ENCODE assay signal across 8 mouse cellular contexts in the genomic region with DNA sequence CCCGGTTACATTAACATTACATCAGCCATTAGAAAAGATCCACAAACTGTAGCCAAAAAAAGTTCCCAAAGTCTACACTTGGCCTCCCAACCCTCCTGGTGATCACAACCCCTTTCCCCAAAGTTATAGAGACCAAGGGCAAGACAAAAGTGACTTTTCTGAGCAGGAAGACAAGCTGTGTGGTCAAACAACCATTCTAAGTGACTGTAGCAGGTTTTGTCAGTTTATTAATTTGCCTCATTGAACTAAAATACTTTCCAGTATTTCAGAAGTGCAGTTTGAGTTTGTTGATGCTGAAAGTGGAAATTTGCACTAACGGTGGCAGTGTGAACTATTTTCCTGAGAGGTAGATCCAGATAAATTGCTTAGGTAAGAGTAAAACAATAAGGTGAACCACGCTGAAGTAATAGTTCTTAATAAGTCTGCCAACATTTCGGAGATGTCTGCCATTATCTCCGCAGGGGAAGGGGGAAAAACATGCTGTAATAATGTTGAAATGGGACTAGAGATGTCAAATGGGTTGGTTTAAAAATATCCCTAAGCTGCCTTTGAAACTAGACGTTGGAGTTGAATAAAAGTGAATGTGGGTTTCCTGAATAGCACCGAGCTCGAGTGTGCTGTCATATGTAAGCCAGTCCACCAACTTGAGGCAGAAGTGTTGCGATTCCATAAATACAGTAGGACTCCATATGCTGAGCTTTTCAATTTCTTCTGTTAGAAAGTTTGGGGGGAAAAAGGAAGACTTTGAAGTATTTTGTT. TPM values are rescaled to one million over a fixed set of nuclear protein-coding genes. Genes with fewer than 3 reads are reported as not detected.
A peak's percentile ranks its signal among the peaks of the same experiment; 100 is the strongest.
DNase-seq lines count a peak whose midpoint lies in the region; ATAC-seq lines count a peak whose summit lies in the region.

No protein-coding gene starts in this region.

- 23% methylated on average over 9 of the region's 9 CpGs for WGBS in lung, embryonic 15.5 days
- 26% methylated on average over 9 of the region's 9 CpGs for WGBS in embryonic facial prominence, embryonic 13.5 days
- 36% methylated on average over 9 of the region's 9 CpGs for WGBS in intestine, embryonic 14.5 days
- 10% methylated on average over 9 of the region's 9 CpGs for WGBS in neural tube, embryonic 13.5 days

- H3K36me3 ChIP-seq in lung, embryonic 15.5 days, result peaks cover 17% of the 10 kb centered on the region
- peaks cover 14% of the 10 kb centered on the region for H3K36me3 ChIP-seq in embryonic facial prominence, embryonic 13.5 days
- H3K36me3 ChIP-seq in intestine, embryonic 14.5 days (ENCODE audit: control insufficient read depth, insufficient read depth, low read length), result peaks cover 18% of the 10 kb centered on the region
- peaks cover 14% of the 10 kb centered on the region; the same call in 1 of the 2 replicates for H3K36me3 ChIP-seq in neural tube, embryonic 13.5 days

- H3K9ac ChIP-seq in lung, embryonic 15.5 days, result peak overlapping the region; percentile 73; the same call in 1 of the 2 replicates
- peak overlapping the region; percentile 87 for H3K9ac ChIP-seq in embryonic facial prominence, embryonic 13.5 days
- peak overlapping the region; percentile 81; the same call in 1 of the 2 replicates for H3K9ac ChIP-seq in intestine, embryonic 14.5 days (ENCODE audit: low read length)
- H3K9ac ChIP-seq in neural tube, embryonic 13.5 days, result peak overlapping the region; percentile 95

- H3K4me2 ChIP-seq in lung, embryonic 15.5 days, result peak overlapping the region; percentile 84
- H3K4me2 ChIP-seq in embryonic facial prominence, embryonic 13.5 days, result peak overlapping the region; percentile 87
- H3K4me2 ChIP-seq in intestine, embryonic 14.5 days (ENCODE audit: low read length), result peak overlapping the region; percentile 94
- H3K4me2 ChIP-seq in neural tube, embryonic 13.5 days, result peak overlapping the region; percentile 84

- H3K27ac ChIP-seq in lung, embryonic 15.5 days, result no peak overlapping the region; the same call in 1 of the 2 replicates
- peak overlapping the region; percentile 91 for H3K27ac ChIP-seq in embryonic facial prominence, embryonic 13.5 days
- H3K27ac ChIP-seq in intestine, embryonic 14.5 days (ENCODE audit: low read depth), result no peak overlapping the region
- peak overlapping the region; percentile 99 for H3K27ac ChIP-seq in neural tube, embryonic 13.5 days (replicated peaks)

- ATAC-seq in lung, embryonic 15.5 days (ENCODE audit: borderline replicate concordance, extremely low read depth, low FRiP score, low TSS enrichment), result no peak
- no peak for ATAC-seq in embryonic facial prominence, embryonic 13.5 days (ENCODE audit: insufficient number of reproducible peaks, insufficient read depth, low FRiP score, low TSS enrichment, low read depth)
- ATAC-seq in intestine, embryonic 14.5 days (replicated peaks; ENCODE audit: low FRiP score, low TSS enrichment, low read depth), result no peak
- ATAC-seq in neural tube, embryonic 13.5 days (ENCODE audit: low read depth), result no peak
- ATAC-seq in megakaryocyte-erythroid progenitor cell, adult 5-6 weeks (replicated peaks; ENCODE audit: low FRiP score, low TSS enrichment, poor library complexity, severe bottlenecking), result no peak

- no peaks in the 10 kb centered on the region for H3K27me3 ChIP-seq in lung, embryonic 15.5 days
- H3K27me3 ChIP-seq in embryonic facial prominence, embryonic 13.5 days, result peaks cover 5% of the 10 kb centered on the region; the same call in 1 of the 2 replicates
- H3K27me3 ChIP-seq in intestine, embryonic 14.5 days (replicated peaks; ENCODE audit: control insufficient read depth, insufficient read depth, low read length), result no peaks in the 10 kb centered on the region
- H3K27me3 ChIP-seq in neural tube, embryonic 13.5 days, result no peaks in the 10 kb centered on the region

- H3K9me3 ChIP-seq in lung, embryonic 15.5 days, result no peaks in the 10 kb centered on the region
- H3K9me3 ChIP-seq in embryonic facial prominence, embryonic 13.5 days, result no peaks in the 10 kb centered on the region
- no peaks in the 10 kb centered on the region for H3K9me3 ChIP-seq in intestine, embryonic 14.5 days (ENCODE audit: control insufficient read depth, low read length)
- no peaks in the 10 kb centered on the region for H3K9me3 ChIP-seq in neural tube, embryonic 13.5 days

- DNase-seq in lung, postnatal 14 days, result no peak
- DNase-seq in intestine, embryonic 14.5 days (ENCODE audit: low spot score), result no peak
- no peak for DNase-seq in embryo, embryonic 10 days (ENCODE audit: low spot score)
- DNase-seq in left cerebral cortex, postnatal 14 days (ENCODE audit: low spot score in 2 of 2), result no peak

- peak overlapping the region; percentile 90 for H3K4me3 ChIP-seq in lung, embryonic 15.5 days
- H3K4me3 ChIP-seq in embryonic facial prominence, embryonic 13.5 days, result peak overlapping the region; percentile 81
- H3K4me3 ChIP-seq in intestine, embryonic 14.5 days (ENCODE audit: low read depth, low read length), result peak overlapping the region; percentile 71
- H3K4me3 ChIP-seq in neural tube, embryonic 13.5 days, result peak overlapping the region; percentile 86

- H3K4me1 ChIP-seq in lung, embryonic 15.5 days, result peaks cover 38% of the 10 kb centered on the region
- peaks cover 52% of the 10 kb centered on the region for H3K4me1 ChIP-seq in embryonic facial prominence, embryonic 13.5 days
- H3K4me1 ChIP-seq in intestine, embryonic 14.5 days (replicated peaks; ENCODE audit: control insufficient read depth, insufficient read depth, low read length), result peaks cover 13% of the 10 kb centered on the region
- peaks cover 65% of the 10 kb centered on the region for H3K4me1 ChIP-seq in neural tube, embryonic 13.5 days (replicated peaks)

- intact Hi-C loops in left cerebral cortex, postnatal 14 days (cut with DNase I), result loop anchor here (2.0 to 10.0 kb wide), 6 partner anchors 128 to 567 kb away; partner anchors contain the start of gene Akt3

RNA-seq across cellular contexts. Expression of gene Zbtb18, which starts 1.8 kb away (rescaled TPM):
- 1.8 and 2.5 TPM in 2 replicates for polyA plus RNA-seq in lung, embryonic 15.5 days (2015; fragmentation: Nextera tagmentation; extraction: Ambion mirVana)
- 2.5 and 3.9 TPM in 2 replicates for polyA plus RNA-seq in embryonic facial prominence, embryonic 13.5 days (2015; fragmentation: Nextera tagmentation; extraction: Ambion mirVana)
- polyA plus RNA-seq in intestine, embryonic 14.5 days (2014; fragmentation: Nextera tagmentation; extraction: Ambion mirVana), result 2.9 and 4.7 TPM in 2 replicates
- polyA plus RNA-seq in neural tube, embryonic 13.5 days (2015; fragmentation: Nextera tagmentation; extraction: Ambion mirVana), result 5.9 and 8.3 TPM in 2 replicates
- 9.3 and 20.8 TPM in 2 replicates for total RNA-seq in megakaryocyte-erythroid progenitor cell, adult 5-6 weeks (2014; fragmentation: Nextera tagmentation)
- total RNA-seq in megakaryocyte-erythroid progenitor cell, adult 5-6 weeks (2017), result 21.3 and 26.5 TPM in 2 replicates
- 100 to 1,000 TPM; 397 to 428 TPM for total RNA-seq in left cerebral cortex, postnatal 14 days (2021)

Comparison
In these comparisons a context has a peak if more than half of its experiments do, and no peak if none do; other contexts are left out.
1. H3K27ac ChIP-seq: peak in embryonic facial prominence, embryonic 13.5 days (single experiment) and neural tube, embryonic 13.5 days (single experiment); none in lung, embryonic 15.5 days (single experiment) and intestine, embryonic 14.5 days (single experiment).
2. Peak in every context shown above with its lines, with median percentiles within 50 percentile points of each other: H3K4me2 ChIP-seq, H3K4me3 ChIP-seq and H3K9ac ChIP-seq.